Mouse (Mus musculus) thymus, adult 2 months (tissue): ENCODE measurements around the gene Gkn1.

Experiments used
- CTCF ChIP-seq: fragments of 200-500 bp; IDR thresholded peaks from 2 replicates; pipeline ENCODE4 v1.5.1; 2012; ENCODE audit warnings: mild to moderate bottlenecking, control low read depth, low read length, moderate library complexity, borderline replicate concordance; ENCODE audit not compliant: control insufficient read depth, poor library complexity, insufficient read depth; ENCODE audit errors: extremely low read depth
- POLR2A ChIP-seq: fragments of 200-500 bp; IDR thresholded peaks from 2 replicates; pipeline ENCODE4 v1.6.1; 2012; ENCODE audit warnings: mild to moderate bottlenecking, low read length, control low read depth, moderate library complexity; ENCODE audit not compliant: control insufficient read depth, poor library complexity, insufficient read depth; ENCODE audit errors: extremely low read depth

GRCm38 (mm10) chr6:87389455-87389989 is 38.8 kb upstream of the Gkn1 start:
- no peak for TF ChIP-seq CTCF
- TF ChIP-seq POLR2A, result no peak
